Mouse (Mus musculus) heart, adult 9 months (tissue): ENCODE measurements around the gene Bcap29.
"Not testable (repeated sequence)": the region's sequence is repeated elsewhere in the genome, so short reads cannot be mapped to it uniquely, and the experiment has no call there.

Source experiments
- DNase-seq, 2 experiments: peaks; one replicate each; pipeline ENCODE4 v3.0.0; 2022; ENCODE audit warnings: low spot score in 2 of 2

Bcap29 gene

GRCm38 (mm10) chr12:31578691-31579476, 55.6 kb downstream of the Bcap29 start:
- no peak for DNase-seq

- DNase-seq, result no peak
Observed at GRCm38 (mm10) chr12:31574506-31574905, 60.0 kb downstream of the Bcap29 start.

GRCm38 (mm10) chr12:31569784-31570183, 64.7 kb downstream of the Bcap29 start:
- DNase-seq, result no peak

- peak; percentile 56 to 57 for DNase-seq
Observed at GRCm38 (mm10) chr12:31568661-31569060, 65.8 kb downstream of the Bcap29 start.

GRCm38 (mm10) chr12:31567535-31567934, 66.9 kb downstream of the Bcap29 start:
- not testable (repeated sequence) for DNase-seq

- DNase-seq, result no peak
Observed at GRCm38 (mm10) chr12:31560712-31561111, 73.7 kb downstream of the Bcap29 start.

GRCm38 (mm10) chr12:31560002-31560401, 74.5 kb downstream of the Bcap29 start:
- DNase-seq, result no peak

- DNase-seq, result no peak
Observed at GRCm38 (mm10) chr12:31554371-31554770, 80.1 kb downstream of the Bcap29 start.

GRCm38 (mm10) chr12:31551252-31551651, 83.2 kb downstream of the Bcap29 start:
- DNase-seq, result no peak

GRCm38 (mm10) chr12:31546061-31546460, 88.4 kb downstream of the Bcap29 start:
- DNase-seq, result no peak

- no peak for DNase-seq
Observed at GRCm38 (mm10) chr12:31545219-31545618, 89.2 kb downstream of the Bcap29 start.

- no peak for DNase-seq
Observed at GRCm38 (mm10) chr12:31541541-31541940, 92.9 kb downstream of the Bcap29 start.
